Mouse (Mus musculus): ENCODE measurements around the gene Shld1. TPM values are rescaled to one million over a fixed set of nuclear protein-coding genes. Genes with fewer than 3 reads are reported as not detected.

The Shld1 gene
- polyA plus RNA-seq, 1 experiment from 2014 or later = 14.1 TPM

DNA sequence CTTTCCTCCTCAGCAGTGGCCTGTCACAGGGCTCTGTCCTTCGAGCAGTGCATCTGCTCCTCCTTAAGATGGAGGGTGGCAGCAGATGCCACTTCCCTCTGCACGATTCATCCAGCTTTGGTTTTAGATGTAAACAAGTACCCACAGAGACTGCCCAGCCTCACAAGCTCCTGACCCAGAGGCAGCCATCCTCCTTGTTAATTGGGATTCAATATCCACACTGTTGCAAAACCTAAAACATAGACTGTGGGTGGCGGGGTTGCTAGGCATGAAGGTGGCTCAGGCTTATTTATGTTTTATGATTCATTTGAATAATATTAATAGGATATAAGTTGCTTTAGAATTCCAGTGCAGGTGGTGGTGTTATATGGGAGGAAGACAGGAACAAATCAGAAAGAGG, 59.4 kb downstream of the Shld1 start:
- Histone ChIP-seq H3K9me3 (ENCODE audit: control insufficient read depth, low read length) (no peaks in the 10 kb centered on the region), H3K4me3 (ENCODE audit: low read depth, low read length) (no peak overlapping the region), H3K9ac (ENCODE audit: low read depth, low read length) (no peak overlapping the region), H3K27ac (ENCODE audit: low read depth, low read length) (no peak overlapping the region), H3K4me1 (replicated peaks; ENCODE audit: control insufficient read depth, insufficient read depth, low read length) (no peaks in the 10 kb centered on the region), H3K36me3 (ENCODE audit: control insufficient read depth, insufficient read depth, low read length) (no peaks in the 10 kb centered on the region), H3K27me3 (replicated peaks; ENCODE audit: control insufficient read depth, insufficient read depth, low read length) (no peaks in the 10 kb centered on the region), H3K4me2 (no peak overlapping the region)
- 78% methylated on average over 3 of the region's 3 CpGs for WGBS
- no peak for ATAC-seq (replicated peaks; ENCODE audit: low FRiP score)
- no peak for DNase-seq (ENCODE audit: low spot score)

DNA sequence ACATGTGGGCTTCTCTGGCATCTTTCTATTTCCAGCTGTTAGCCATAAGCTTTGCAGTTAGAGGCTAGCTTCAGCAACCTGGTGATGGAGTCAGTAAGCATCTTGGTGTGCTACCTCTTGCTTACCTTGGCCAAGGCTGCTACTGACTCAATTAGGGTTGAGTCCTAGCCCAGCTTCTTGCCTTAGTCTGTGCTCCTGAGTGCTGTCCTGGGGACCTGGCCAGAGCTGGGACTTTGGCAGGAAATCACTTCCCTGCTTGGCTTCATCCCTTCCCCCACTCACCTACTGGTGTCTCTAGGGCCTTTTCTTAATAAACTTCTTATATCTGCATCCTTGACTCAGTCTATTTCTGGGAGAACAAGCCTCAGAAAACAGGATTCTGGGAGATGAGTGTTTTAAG, 64.0 kb downstream of the Shld1 start:
- Histone ChIP-seq H3K27ac (ENCODE audit: low read depth, low read length) (no peak overlapping the region), H3K9me3 (ENCODE audit: control insufficient read depth, low read length) (no peaks in the 10 kb centered on the region), H3K4me2 (no peak overlapping the region), H3K9ac (ENCODE audit: low read depth, low read length) (no peak overlapping the region), H3K36me3 (ENCODE audit: control insufficient read depth, insufficient read depth, low read length) (no peaks in the 10 kb centered on the region), H3K4me3 (ENCODE audit: low read depth, low read length) (no peak overlapping the region), H3K4me1 (replicated peaks; ENCODE audit: control insufficient read depth, insufficient read depth, low read length) (no peaks in the 10 kb centered on the region), H3K27me3 (replicated peaks; ENCODE audit: control insufficient read depth, insufficient read depth, low read length) (no peaks in the 10 kb centered on the region)
- DNase-seq (ENCODE audit: low spot score) (no peak), ATAC-seq (replicated peaks; ENCODE audit: low FRiP score) (no peak)

DNA sequence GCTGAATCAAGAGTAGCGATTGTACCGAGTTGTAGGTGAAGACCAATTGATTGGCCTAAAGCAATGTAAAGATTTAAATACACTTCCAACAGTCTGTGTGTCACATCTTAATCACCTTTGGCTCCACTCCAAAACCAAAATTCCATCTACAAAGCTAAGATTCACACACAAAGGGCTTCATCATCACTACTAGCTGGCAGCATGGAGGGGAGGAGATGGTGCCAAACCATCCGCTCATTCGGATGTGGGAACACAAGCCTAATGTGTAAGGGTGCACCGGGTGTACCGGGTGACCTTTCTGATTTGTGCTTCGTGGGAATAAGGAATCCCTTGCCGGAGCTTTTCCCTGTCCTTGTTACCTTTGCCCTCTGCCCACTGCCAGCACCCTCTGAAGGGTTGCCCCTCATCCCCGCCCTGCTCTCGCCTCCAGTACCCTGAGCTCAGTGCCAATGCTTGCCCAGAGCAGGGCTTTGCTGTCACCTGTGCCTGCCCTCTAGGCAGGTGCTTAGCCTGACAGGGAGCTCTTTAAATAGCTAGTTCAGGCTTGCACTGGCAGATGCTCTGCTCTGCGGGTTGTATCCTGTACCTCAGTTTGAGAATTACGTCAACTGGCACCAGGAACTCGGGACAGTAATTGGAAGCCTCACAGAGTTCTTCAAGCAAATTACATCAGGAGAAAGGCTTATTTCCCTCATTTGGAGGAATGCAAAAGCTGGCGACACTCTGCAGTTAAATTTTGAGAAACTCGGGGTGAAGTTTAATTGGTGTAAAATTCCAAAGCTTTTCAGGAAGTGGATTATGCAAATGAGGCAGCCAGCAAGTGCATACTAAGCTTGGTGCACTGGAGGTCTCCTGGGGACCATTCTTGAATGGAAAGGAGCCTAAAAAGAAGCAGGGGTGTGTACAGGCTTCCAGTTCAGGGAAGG, 64.7 kb downstream of the Shld1 start:
- H3K27me3 ChIP-seq (replicated peaks; ENCODE audit: control insufficient read depth, insufficient read depth, low read length) = no peaks in the 10 kb centered on the region
- no peaks in the 10 kb centered on the region for H3K4me1 ChIP-seq (replicated peaks; ENCODE audit: control insufficient read depth, insufficient read depth, low read length)
- DNase-seq (ENCODE audit: low spot score) = no peak
- no peak overlapping the region for H3K9ac ChIP-seq (ENCODE audit: low read depth, low read length)
- H3K4me3 ChIP-seq (ENCODE audit: low read depth, low read length) = no peak overlapping the region
- H3K4me2 ChIP-seq = no peak overlapping the region
- no peaks in the 10 kb centered on the region for H3K36me3 ChIP-seq (ENCODE audit: control insufficient read depth, insufficient read depth, low read length)
- WGBS = 72% methylated on average over 15 of the region's 15 CpGs
- no peak for ATAC-seq (replicated peaks; ENCODE audit: low FRiP score)
- H3K9me3 ChIP-seq (ENCODE audit: control insufficient read depth, low read length) = no peaks in the 10 kb centered on the region
- no peak overlapping the region for H3K27ac ChIP-seq (ENCODE audit: low read depth, low read length)

DNA sequence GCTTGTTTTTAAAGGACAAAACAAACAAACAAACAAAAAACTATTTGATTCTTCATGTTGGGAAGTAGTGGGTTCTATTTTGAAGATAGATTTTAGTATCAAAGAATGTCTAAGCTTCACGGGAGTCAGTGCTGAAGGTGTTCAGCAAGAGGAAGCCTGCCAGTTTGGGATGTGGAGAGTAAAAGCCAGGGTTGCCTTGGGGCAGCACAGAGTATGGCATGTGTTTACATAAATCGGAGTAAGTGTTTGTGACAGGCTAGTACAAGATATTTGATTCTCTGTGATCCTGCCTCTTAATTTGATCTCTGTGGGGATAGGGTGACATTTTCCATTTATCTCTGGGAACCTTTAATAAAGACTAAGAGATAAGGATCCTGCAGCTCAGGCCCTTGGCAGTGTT, 65.7 kb downstream of the Shld1 start:
- Histone ChIP-seq H3K27ac (ENCODE audit: low read depth, low read length) (no peak overlapping the region), H3K4me1 (replicated peaks; ENCODE audit: control insufficient read depth, insufficient read depth, low read length) (no peaks in the 10 kb centered on the region), H3K9me3 (ENCODE audit: control insufficient read depth, low read length) (no peaks in the 10 kb centered on the region), H3K36me3 (ENCODE audit: control insufficient read depth, insufficient read depth, low read length) (no peaks in the 10 kb centered on the region), H3K27me3 (replicated peaks; ENCODE audit: control insufficient read depth, insufficient read depth, low read length) (no peaks in the 10 kb centered on the region), H3K4me2 (no peak overlapping the region), H3K4me3 (ENCODE audit: low read depth, low read length) (no peak overlapping the region), H3K9ac (ENCODE audit: low read depth, low read length) (no peak overlapping the region)
- 51% methylated on average over 2 of the region's 2 CpGs for WGBS
- DNase-seq (ENCODE audit: low spot score) = no peak
- no peak for ATAC-seq (replicated peaks; ENCODE audit: low FRiP score)

DNA sequence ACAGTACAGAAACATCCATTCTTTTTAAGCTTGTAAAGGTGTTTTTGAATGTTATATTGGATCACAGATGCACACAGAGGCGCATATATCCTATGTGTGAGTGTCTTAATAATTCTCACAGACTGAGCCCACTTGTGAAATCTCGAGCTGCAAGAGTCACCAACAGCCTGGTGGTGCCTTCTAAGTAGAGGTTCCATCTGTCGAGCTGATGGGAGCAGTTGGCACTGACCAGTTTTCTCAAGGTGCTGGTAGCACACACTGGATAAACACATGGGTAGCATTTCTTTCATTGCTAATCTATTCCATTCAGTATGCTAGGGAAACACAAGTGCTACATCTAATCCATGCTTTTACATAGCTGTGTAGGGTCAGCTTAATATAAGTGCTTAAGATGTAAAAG, 66.4 kb downstream of the Shld1 start:
- H3K9ac ChIP-seq (ENCODE audit: low read depth, low read length) = no peak overlapping the region
- no peak overlapping the region for H3K4me3 ChIP-seq (ENCODE audit: low read depth, low read length)
- no peak overlapping the region for H3K4me2 ChIP-seq
- no peaks in the 10 kb centered on the region for H3K27me3 ChIP-seq (replicated peaks; ENCODE audit: control insufficient read depth, insufficient read depth, low read length)
- H3K36me3 ChIP-seq (ENCODE audit: control insufficient read depth, insufficient read depth, low read length) = no peaks in the 10 kb centered on the region
- ATAC-seq (replicated peaks; ENCODE audit: low FRiP score) (no peak), DNase-seq (ENCODE audit: low spot score) (no peak)
- 62% methylated on average over 3 of the region's 3 CpGs for WGBS
- no peak overlapping the region for H3K27ac ChIP-seq (ENCODE audit: low read depth, low read length)
- H3K4me1 ChIP-seq (replicated peaks; ENCODE audit: control insufficient read depth, insufficient read depth, low read length) = no peaks in the 10 kb centered on the region
- H3K9me3 ChIP-seq (ENCODE audit: control insufficient read depth, low read length) = no peaks in the 10 kb centered on the region

DNA sequence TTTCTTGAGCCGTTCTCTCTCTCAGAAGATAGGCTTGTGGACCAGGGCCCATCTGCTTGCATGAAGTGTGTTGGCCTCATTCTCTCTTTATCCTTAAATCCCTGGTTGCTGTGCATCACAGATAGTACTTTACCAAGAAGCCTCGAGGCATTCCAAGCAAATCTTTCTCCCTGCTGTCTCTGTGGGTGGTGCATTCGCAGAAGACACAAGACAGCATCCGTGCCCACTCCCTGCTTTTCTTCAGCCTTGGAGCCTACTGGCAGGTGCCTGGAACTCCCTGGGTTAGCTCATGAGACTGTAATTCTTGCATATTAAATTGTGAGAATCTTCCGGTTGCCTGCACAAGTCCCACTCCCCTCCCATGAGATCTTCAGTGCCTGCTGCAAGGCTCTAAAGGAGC, 71.2 kb downstream of the Shld1 start:
- H3K36me3 ChIP-seq (ENCODE audit: control insufficient read depth, insufficient read depth, low read length) = no peaks in the 10 kb centered on the region
- no peak for DNase-seq (ENCODE audit: low spot score)
- H3K9me3 ChIP-seq (ENCODE audit: control insufficient read depth, low read length) = no peaks in the 10 kb centered on the region
- no peak overlapping the region for H3K9ac ChIP-seq (ENCODE audit: low read depth, low read length)
- ATAC-seq (replicated peaks; ENCODE audit: low FRiP score) = no peak
- 69% methylated on average over 5 of the region's 5 CpGs for WGBS
- H3K27me3 ChIP-seq (replicated peaks; ENCODE audit: control insufficient read depth, insufficient read depth, low read length) = no peaks in the 10 kb centered on the region
- H3K4me2 ChIP-seq = no peak overlapping the region
- no peak overlapping the region for H3K4me3 ChIP-seq (ENCODE audit: low read depth, low read length)
- no peaks in the 10 kb centered on the region for H3K4me1 ChIP-seq (replicated peaks; ENCODE audit: control insufficient read depth, insufficient read depth, low read length)
- H3K27ac ChIP-seq (ENCODE audit: low read depth, low read length) = no peak overlapping the region

DNA sequence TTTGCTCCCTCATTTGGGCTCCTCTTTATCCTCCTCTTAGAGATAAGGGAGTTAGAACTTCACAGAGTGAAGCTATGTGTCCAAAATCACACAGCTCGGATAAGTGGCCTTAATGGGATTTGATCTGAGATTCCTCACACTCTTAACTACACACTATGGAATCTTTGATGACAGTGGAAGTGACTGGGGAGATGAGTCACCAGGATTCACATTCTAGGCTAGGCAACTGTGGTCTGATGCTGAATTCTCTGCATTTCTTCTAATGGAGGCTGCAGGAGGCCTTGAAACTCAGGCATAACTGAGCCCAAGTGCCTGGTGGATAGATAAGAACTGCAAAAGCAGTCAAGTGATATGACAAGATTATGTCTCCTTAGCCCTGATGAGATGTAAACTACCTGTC, 84.1 kb downstream of the Shld1 start:
- no peak overlapping the region for H3K27ac ChIP-seq (ENCODE audit: low read depth, low read length)
- H3K4me1 ChIP-seq (replicated peaks; ENCODE audit: control insufficient read depth, insufficient read depth, low read length) = no peaks in the 10 kb centered on the region
- no peak for DNase-seq (ENCODE audit: low spot score)
- H3K27me3 ChIP-seq (replicated peaks; ENCODE audit: control insufficient read depth, insufficient read depth, low read length) = no peaks in the 10 kb centered on the region
- no peak overlapping the region for H3K4me2 ChIP-seq
- no peak overlapping the region for H3K4me3 ChIP-seq (ENCODE audit: low read depth, low read length)
- no peaks in the 10 kb centered on the region for H3K9me3 ChIP-seq (ENCODE audit: control insufficient read depth, low read length)
- no peak for ATAC-seq (replicated peaks; ENCODE audit: low FRiP score)
- H3K9ac ChIP-seq (ENCODE audit: low read depth, low read length) = no peak overlapping the region
- H3K36me3 ChIP-seq (ENCODE audit: control insufficient read depth, insufficient read depth, low read length) = no peaks in the 10 kb centered on the region
- WGBS = 44% methylated on average over 1 of the region's 1 CpGs

DNA sequence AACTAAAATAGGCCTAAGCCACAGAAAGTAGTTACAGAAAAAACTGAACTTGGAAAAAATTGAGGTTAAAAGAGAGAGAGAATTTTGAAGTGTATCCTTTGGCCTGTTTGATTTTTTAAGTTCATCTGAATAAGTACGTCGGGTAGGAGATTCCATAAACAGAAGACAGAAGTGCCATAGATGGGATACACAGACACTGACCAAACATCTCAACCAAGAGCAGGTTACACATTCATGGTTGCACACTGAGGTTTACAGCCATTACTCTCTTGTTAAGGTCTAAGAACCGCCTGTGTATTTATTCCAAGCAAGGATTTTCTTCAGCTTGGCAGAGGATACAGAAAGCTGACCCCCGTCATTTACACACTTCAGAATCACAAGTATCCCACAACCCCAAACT, 94.2 kb downstream of the Shld1 start, which contains the start of gene Chgb:
Gene Chgb (plus strand): TSS at position 301 of the 400 bp plus-strand sequence.
- H3K9ac ChIP-seq (ENCODE audit: low read depth, low read length) = no peak within 1 kb of the TSS
- H3K4me3 ChIP-seq (ENCODE audit: low read depth, low read length) = peak within 1 kb of the TSS; percentile 37

More for the DNA sequence above, 94.2 kb downstream of the Shld1 start, which contains the start of gene Chgb:
- peaks cover 7% of the 10 kb centered on the region for H3K27me3 ChIP-seq (replicated peaks; ENCODE audit: control insufficient read depth, insufficient read depth, low read length)
- WGBS = 19% methylated on average over 4 of the region's 4 CpGs
- H3K36me3 ChIP-seq (ENCODE audit: control insufficient read depth, insufficient read depth, low read length) = no peaks in the 10 kb centered on the region
- ATAC-seq (replicated peaks; ENCODE audit: low FRiP score) (no peak), DNase-seq (ENCODE audit: low spot score) (no peak)
- H3K4me2 ChIP-seq = peak within 1 kb of the TSS; percentile 76
- no peaks in the 10 kb centered on the region for H3K9me3 ChIP-seq (ENCODE audit: control insufficient read depth, low read length)
- H3K4me1 ChIP-seq (replicated peaks; ENCODE audit: control insufficient read depth, insufficient read depth, low read length) = 0 out of 2 replicates have a peak, but pooled peaks cover 3% of the 10 kb centered on the region
- no peak within 1 kb of the TSS for H3K27ac ChIP-seq (ENCODE audit: low read depth, low read length)
